Mouse (Mus musculus) adrenal gland, postnatal 14 days (tissue): ENCODE data around the gene Acpp. TPM values are rescaled to one million over a fixed set of nuclear protein-coding genes. Genes with fewer than 3 reads are reported as not detected.

Experiments used
- DNase-seq: peaks from one replicate; pipeline ENCODE4 v3.0.0; 2021; ENCODE audit warnings: mixed read lengths
- total RNA-seq: library from RNA; stranded (reverse); gene quantifications from 2 replicates; pipeline ENCODE4 v1.2.3, GENCODE M21; 2021

The Acpp gene
- total RNA-seq, 1 experiment from 2014 or later, result 1.6 TPM

DNA sequence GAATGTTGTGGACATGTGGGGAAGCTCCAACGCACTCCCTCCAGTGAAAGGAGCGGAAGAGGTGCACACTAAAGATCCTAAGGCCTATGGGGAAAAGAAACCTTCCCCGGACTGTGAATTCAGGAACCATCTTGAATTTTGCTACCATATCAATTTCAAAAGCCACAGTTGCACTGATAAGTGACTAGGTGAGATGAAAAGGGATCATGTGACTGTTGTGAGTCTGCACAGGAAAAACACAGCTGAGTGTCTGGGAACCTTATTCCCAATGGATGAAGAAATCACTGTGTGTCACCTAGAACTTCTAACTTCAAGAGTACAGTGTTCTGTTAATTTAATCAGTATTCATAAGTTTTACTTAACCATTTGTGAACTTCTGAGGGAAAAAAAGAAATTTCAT lies 84.9 kb downstream of the Acpp start:
- DNase-seq, result no peak

DNA sequence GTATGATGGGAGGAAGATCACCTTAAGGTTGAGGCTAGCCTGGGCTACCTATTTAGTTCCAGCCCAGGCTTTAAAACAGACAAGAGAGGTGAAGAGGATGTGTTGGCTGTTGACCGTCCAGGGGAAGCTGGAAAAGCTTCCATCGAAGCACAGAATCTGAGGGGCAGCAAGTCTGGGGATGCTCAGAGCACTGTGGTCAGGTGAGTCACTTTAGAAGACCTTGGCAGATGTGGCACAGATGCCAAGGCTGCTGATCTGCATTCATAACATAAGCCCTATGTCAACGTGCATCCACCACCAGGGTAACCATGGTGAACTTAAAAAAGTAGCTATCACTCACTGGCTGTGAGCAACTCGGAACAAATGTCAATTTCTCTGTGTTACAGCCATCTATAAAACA lies 85.9 kb downstream of the Acpp start:
- no peak for DNase-seq

DNA sequence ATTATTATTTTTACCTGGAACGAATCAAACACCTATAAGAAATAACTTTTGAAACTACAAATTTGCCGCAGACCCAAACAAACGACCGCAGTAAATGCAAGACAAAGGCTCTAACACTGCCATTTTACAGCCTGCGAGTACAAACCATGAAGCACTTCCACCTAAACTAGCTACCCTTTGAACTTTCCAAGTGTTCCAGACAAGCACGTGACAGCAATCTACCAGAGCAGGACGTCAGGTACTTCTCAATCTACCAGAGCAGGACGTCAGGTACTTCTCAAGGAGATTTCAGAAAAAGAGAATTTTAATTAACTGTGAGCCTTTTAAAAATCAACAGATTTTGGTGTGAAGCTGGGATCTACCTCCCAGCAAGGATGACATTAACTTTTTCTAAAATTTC lies 86.4 kb downstream of the Acpp start:
- no peak for DNase-seq

DNA sequence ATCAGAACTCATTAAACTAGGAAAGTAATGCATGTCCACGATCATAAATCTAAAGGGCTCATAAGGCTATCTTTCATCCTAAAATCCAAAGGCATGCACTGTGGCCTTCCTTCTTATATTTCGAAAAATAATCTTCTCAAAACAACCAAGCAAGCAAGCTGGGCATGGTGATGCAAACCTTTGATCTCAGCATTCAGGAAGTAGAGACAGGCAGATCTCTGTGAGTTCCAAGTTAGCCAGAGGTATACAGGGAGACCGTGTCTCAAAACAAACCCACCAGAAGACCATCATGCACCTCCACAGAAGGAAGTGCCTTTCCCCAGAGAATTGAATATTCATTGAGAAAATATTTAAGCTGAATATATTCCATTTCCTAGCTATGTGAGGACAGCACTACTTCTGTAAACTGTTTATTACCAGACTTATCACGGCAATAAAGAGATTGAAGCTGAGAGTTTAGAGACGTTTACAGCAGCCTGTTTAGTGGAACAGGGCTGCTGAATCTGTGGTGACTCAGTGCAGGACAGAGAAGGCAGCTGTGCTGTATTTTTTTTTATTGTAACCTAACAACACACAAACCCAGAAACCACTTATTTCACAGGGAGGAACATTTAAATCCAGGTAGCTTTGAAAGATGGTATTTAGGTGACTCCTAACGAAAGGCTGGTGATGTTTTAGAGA lies 90.1 kb downstream of the Acpp start:
- no peak for DNase-seq

DNA sequence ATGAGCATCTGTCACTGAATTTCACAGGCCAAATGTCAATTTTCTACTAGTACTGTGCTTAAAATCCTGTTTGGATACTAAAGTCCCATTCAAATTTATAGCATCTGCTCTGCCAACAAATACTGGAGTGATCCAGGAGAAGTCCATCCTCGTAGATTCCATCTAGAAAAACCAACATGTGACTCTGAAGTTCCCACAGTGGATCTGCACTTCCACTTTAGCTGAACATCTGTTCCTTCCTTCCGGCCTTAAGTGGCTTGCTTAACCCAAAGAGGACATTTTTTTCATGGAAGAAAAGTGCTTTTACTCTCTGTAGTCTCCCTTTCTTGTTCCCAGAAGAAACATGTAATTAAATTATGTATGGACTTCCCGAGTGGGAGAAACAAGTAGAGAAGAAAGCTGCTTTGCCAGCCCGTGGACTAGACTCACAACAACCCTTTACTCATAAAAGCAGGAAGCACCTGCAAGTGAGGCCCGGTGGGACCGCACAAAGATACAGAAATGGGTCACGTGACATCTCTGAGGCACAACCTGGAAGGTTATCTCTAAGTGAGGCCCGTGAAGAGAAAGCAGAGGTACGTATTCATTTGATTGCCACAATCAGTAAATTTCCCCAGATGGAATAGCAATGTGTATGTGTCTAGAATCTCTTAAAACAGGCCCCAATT lies 93.6 kb downstream of the Acpp start:
- DNase-seq, result no peak

DNA sequence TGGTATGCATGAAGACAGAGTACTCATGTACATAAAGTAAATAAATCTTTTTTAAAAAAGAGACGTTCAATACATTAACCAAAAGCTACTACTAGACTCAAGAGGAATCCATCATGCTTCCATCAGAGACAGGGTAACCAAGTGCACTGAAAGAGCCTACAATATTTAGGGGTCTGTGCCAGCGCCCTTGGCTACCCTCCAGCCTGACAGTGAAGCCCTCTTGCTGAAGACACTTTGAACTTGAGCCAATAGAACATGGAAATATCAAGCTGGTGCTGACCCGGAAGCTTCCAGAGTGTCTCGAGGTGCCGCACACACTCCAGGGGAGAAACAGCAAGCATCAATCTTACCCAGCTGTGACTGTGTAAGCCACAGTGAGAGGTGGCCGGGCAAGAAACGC lies 97.4 kb downstream of the Acpp start:
- no peak for DNase-seq

DNA sequence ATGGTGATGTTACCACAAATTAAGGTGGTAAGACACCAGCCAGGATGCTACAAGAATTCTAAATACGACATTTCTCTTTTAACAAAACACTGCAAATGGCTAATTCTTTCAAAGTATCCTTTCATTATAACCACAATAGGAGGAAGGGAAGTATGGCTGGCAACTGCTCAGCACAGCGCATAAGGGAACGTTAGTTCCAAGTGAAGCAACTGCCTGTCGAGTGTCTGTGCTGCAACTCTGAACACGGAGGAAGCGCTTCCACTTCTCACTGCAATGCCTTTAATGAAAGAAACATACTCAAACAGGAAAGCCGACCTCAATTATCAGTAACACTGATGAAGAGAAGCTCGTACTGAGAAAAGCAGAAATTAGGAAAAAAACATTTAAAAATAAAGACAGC lies 98.5 kb downstream of the Acpp start:
- DNase-seq, result no peak

Other genes starting within 250 kb of the Acpp start
- 0.33 and 1.6 TPM in 2 replicates for gene Ackr4, start 210.8 kb downstream of the Acpp start, total RNA-seq
- 39.8 and 43.7 TPM in 2 replicates for gene Dnajc13, start 74.8 kb downstream of the Acpp start, total RNA-seq
- 0.19 and 0.22 TPM in 2 replicates for gene Cpne4, start 209.5 kb upstream of the Acpp start, total RNA-seq